Mouse (Mus musculus): ENCODE data around the gene Amigo3.

DNA sequence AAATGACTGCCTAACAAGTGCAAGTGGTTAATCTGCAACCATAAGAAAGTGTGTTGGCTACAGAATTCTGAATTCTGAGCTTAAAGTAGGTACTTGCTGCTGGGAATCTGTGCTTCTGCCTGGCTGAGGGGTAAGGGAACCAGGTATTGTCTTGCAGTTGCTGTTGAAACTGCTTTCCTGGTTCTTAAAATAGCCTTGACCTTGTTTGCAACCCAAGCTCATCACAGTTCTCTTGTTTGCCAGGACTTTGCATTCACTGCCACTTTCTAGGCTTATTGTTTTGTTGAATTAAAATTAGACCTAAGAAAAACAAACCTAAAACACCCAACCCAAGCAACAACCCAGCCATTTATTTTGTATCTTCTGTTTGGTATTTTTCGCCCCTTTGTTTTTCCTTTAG lies 32.2 kb upstream of the Amigo3 start:
- TF ChIP-seq CTCF (IDR thresholded peaks at IDR 0.05; ENCODE audit: low read depth, low read length): no peak
- no peak for TF ChIP-seq TAL1 (conservative IDR thresholded peaks at IDR 0.05; ENCODE audit: low read depth, low read length)
- no peak for TF ChIP-seq GATA1 (IDR thresholded peaks at IDR 0.05; ENCODE audit: borderline replicate concordance, low read length)
- TF ChIP-seq POLR2AphosphoS5 (IDR thresholded peaks at IDR 0.05; ENCODE audit: insufficient replicate concordance, low read depth, low read length): no peak

All from G1E (cell line).